Mouse (Mus musculus): ENCODE measurements at regions not wholly inside any gene's neighbourhood (a gene's known extent, or its start where the extent isn't known, plus 50 kb on each side); places are given as distances from the start of the nearest gene placed in this dataset.

- Histone ChIP-seq H3K4me1 (no peaks in the 10 kb centered on the region; the same call in 1 of the 2 replicates), H3K9ac (no peak overlapping the region), H3K27me3 (replicated peaks) (0 out of 2 replicates have a peak, but pooled peaks cover 4% of the 10 kb centered on the region), H3K27ac (no peak overlapping the region), H3K4me3 (no peak overlapping the region), H3K4me2 (replicated peaks) (no peak overlapping the region), H3K9me3 (peaks cover 6% of the 10 kb centered on the region), H3K36me3 (no peaks in the 10 kb centered on the region)
- no peak for ATAC-seq (ENCODE audit: low FRiP score, low read depth)
- 80% methylated on average over 11 of the region's 11 CpGs for WGBS
Measured at GRCm38 (mm10) chr17:45798996-45799395, 65.4 kb upstream of the 1600014C23Rik start.

- H3K4me3 ChIP-seq, result no peak overlapping the region
- H3K4me2 ChIP-seq (replicated peaks), result no peak overlapping the region
- no peaks in the 10 kb centered on the region for H3K27me3 ChIP-seq (replicated peaks)
- no peak for ATAC-seq (ENCODE audit: low FRiP score, low read depth)
- H3K4me1 ChIP-seq, result no peaks in the 10 kb centered on the region
- peaks cover 6% of the 10 kb centered on the region for H3K9me3 ChIP-seq
- WGBS, result 82% methylated on average over 8 of the region's 8 CpGs
- H3K27ac ChIP-seq, result no peak overlapping the region
- no peaks in the 10 kb centered on the region for H3K36me3 ChIP-seq
- H3K9ac ChIP-seq, result no peak overlapping the region
Measured at GRCm38 (mm10) chr17:45798456-45798855, 64.8 kb upstream of the 1600014C23Rik start.

- Histone ChIP-seq H3K9ac (no peak overlapping the region), H3K4me1 (no peaks in the 10 kb centered on the region), H3K9me3 (peaks cover 6% of the 10 kb centered on the region), H3K36me3 (no peaks in the 10 kb centered on the region), H3K27me3 (replicated peaks) (no peaks in the 10 kb centered on the region), H3K4me3 (no peak overlapping the region), H3K4me2 (replicated peaks) (no peak overlapping the region), H3K27ac (no peak overlapping the region)
- no peak for ATAC-seq (ENCODE audit: low FRiP score, low read depth)
- 74% methylated on average over 6 of the region's 6 CpGs for WGBS
Measured at GRCm38 (mm10) chr17:45797121-45797520, 63.5 kb upstream of the 1600014C23Rik start.

- 86% methylated on average over 7 of the region's 7 CpGs for WGBS
- ATAC-seq (ENCODE audit: low FRiP score, low read depth), result no peak
- Histone ChIP-seq H3K9ac (no peak overlapping the region), H3K4me3 (no peak overlapping the region), H3K27ac (no peak overlapping the region), H3K27me3 (replicated peaks) (no peaks in the 10 kb centered on the region), H3K9me3 (no peaks in the 10 kb centered on the region; the same call in 1 of the 2 replicates), H3K4me2 (replicated peaks) (no peak overlapping the region), H3K36me3 (no peaks in the 10 kb centered on the region), H3K4me1 (no peaks in the 10 kb centered on the region)
Measured at GRCm38 (mm10) chr17:45794926-45795325, 61.3 kb upstream of the 1600014C23Rik start.

GRCm38 (mm10) chr17:45790959-45791520, 57.4 kb upstream of the 1600014C23Rik start:
- H3K4me3 ChIP-seq, result no peak overlapping the region
- no peaks in the 10 kb centered on the region for H3K27me3 ChIP-seq (replicated peaks)
- H3K9me3 ChIP-seq, result no peaks in the 10 kb centered on the region; the same call in 1 of the 2 replicates
- 89% methylated on average over 8 of the region's 8 CpGs for WGBS
- no peak overlapping the region for H3K9ac ChIP-seq
- no peaks in the 10 kb centered on the region for H3K36me3 ChIP-seq
- no peak overlapping the region for H3K27ac ChIP-seq
- H3K4me2 ChIP-seq (replicated peaks), result no peak overlapping the region
- no peaks in the 10 kb centered on the region for H3K4me1 ChIP-seq
- no peak for ATAC-seq (ENCODE audit: low FRiP score, low read depth)

GRCm38 (mm10) chr17:45789777-45790176, 56.1 kb upstream of the 1600014C23Rik start:
- ATAC-seq (ENCODE audit: low FRiP score, low read depth), result no peak
- Histone ChIP-seq H3K4me3 (no peak overlapping the region), H3K9me3 (no peaks in the 10 kb centered on the region), H3K4me1 (no peaks in the 10 kb centered on the region), H3K27me3 (replicated peaks) (no peaks in the 10 kb centered on the region), H3K36me3 (no peaks in the 10 kb centered on the region), H3K9ac (no peak overlapping the region), H3K27ac (no peak overlapping the region), H3K4me2 (replicated peaks) (no peak overlapping the region)
- WGBS, result 60% methylated on average over 6 of the region's 6 CpGs

- H3K4me2 ChIP-seq (replicated peaks), result no peak overlapping the region
- no peak overlapping the region for H3K4me3 ChIP-seq
- WGBS, result 87% methylated on average over 10 of the region's 10 CpGs
- no peaks in the 10 kb centered on the region for H3K36me3 ChIP-seq
- no peak for ATAC-seq (ENCODE audit: low FRiP score, low read depth)
- no peaks in the 10 kb centered on the region for H3K9me3 ChIP-seq
- H3K4me1 ChIP-seq, result no peaks in the 10 kb centered on the region
- no peaks in the 10 kb centered on the region for H3K27me3 ChIP-seq (replicated peaks)
- H3K9ac ChIP-seq, result no peak overlapping the region
- H3K27ac ChIP-seq, result no peak overlapping the region
Measured at GRCm38 (mm10) chr17:45784905-45785304, 51.3 kb upstream of the 1600014C23Rik start.

GRCm38 (mm10) chr17:45784496-45784895, 50.9 kb upstream of the 1600014C23Rik start:
- Histone ChIP-seq H3K4me3 (no peak overlapping the region), H3K4me2 (replicated peaks) (no peak overlapping the region), H3K9ac (no peak overlapping the region), H3K27ac (no peak overlapping the region), H3K27me3 (replicated peaks) (no peaks in the 10 kb centered on the region), H3K36me3 (no peaks in the 10 kb centered on the region), H3K9me3 (no peaks in the 10 kb centered on the region), H3K4me1 (no peaks in the 10 kb centered on the region)
- 88% methylated on average over 5 of the region's 5 CpGs for WGBS
- ATAC-seq (ENCODE audit: low FRiP score, low read depth), result no peak

Data from neural tube, embryonic 12.5 days (tissue).